Mouse (Mus musculus): Measurements from ENCODE around the gene Nppb. TPM values are rescaled to one million over a fixed set of nuclear protein-coding genes. Genes with fewer than 3 reads are reported as not detected.
A peak's percentile ranks its signal among the peaks of the same experiment; 100 is the strongest.

The Nppb gene
- 0.29 TPM in 1 of 2 replicates, not detected in the other for polyA plus RNA-seq (2016; fragmentation: Nextera tagmentation; extraction: Ambion mirVana)

DNA sequence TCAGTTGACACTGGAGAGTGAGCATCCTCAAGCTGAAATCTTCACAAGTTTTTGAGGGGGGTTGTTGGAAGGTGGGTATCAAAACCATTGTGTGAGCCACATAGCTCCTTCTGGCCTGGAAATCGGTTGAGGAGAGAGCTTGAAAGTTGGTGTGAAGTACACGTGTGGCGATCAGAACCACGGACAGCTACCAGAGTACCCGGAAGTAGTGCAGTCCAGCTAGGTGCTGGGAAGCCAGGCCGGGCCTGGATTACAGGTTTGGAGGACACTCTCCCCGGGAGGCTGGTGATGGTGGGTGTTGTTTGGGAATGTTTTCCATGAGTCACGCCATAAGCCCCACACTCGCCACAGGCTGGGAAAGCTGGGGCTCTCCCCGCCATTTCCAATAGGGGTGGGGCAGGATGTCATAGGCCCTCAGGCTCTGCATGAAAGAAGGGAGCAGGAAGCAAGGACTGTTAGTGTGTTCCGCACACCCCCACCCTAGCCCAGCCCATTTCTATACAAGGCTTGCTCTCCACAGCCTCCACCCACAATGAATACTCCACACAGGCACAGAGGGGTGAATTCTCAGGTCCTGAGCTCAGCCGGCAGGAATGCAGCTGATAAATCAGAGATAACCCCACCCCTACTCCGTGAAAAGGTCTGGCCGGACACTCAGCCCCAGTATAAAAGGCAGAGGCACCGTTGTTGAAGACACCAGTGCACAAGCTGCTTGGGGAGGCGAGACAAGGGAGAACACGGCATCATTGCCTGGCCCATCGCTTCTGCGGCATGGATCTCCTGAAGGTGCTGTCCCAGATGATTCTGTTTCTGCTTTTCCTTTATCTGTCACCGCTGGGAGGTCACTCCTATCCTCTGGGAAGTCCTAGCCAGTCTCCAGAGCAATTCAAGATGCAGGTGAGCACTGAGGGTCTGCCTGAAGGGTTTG, at the start of gene Nppb:
TSS of gene Nppb (plus strand) at position 584 of the 928 bp plus-strand sequence.
- Histone ChIP-seq H3K36me3 (no peaks in the 10 kb centered on the region), H3K27ac (no peak within 1 kb of the TSS; the same call in 1 of the 2 replicates), H3K9me3 (no peaks in the 10 kb centered on the region), H3K27me3 (ENCODE audit: insufficient read depth, poor library complexity, severe bottlenecking) (no peaks in the 10 kb centered on the region), H3K4me3 (no peak within 1 kb of the TSS), H3K4me1 (replicated peaks) (peaks cover 6% of the 10 kb centered on the region)
- 39% methylated on average over 20 of the region's 20 CpGs for WGBS
- DNase-seq (ENCODE audit: low spot score) = peak; percentile 46

DNA sequence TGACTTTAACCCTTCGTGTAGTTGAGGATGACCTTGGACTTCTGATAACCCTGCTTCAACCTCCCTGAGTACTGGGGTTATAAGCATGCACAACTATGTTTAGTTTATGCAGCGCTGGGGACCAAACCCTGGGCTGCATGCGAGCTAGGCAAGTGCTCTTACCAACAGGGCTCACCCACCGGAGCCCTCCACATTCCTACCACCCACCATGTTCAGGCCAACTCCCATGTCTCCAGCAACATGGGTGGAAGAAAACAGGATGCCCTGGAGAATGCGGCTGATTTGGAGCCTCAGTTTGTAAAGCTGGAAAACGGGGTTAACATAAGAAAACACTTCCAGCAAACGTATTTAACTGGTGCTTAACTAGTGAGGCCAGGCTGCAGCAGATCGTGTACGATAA, 49.7 kb upstream of the Nppb start:
- Histone ChIP-seq H3K27ac (peak overlapping the region; percentile 90), H3K4me1 (replicated peaks) (peaks cover 49% of the 10 kb centered on the region), H3K9me3 (no peaks in the 10 kb centered on the region), H3K4me3 (peak overlapping the region; percentile 82), H3K27me3 (ENCODE audit: insufficient read depth, poor library complexity, severe bottlenecking) (peaks cover 8% of the 10 kb centered on the region; the same call in 1 of the 2 replicates), H3K36me3 (peaks cover 8% of the 10 kb centered on the region; the same call in 1 of the 2 replicates)
- 22% methylated on average over 9 of the region's 9 CpGs for WGBS
- no peak for DNase-seq (ENCODE audit: low spot score)

DNA sequence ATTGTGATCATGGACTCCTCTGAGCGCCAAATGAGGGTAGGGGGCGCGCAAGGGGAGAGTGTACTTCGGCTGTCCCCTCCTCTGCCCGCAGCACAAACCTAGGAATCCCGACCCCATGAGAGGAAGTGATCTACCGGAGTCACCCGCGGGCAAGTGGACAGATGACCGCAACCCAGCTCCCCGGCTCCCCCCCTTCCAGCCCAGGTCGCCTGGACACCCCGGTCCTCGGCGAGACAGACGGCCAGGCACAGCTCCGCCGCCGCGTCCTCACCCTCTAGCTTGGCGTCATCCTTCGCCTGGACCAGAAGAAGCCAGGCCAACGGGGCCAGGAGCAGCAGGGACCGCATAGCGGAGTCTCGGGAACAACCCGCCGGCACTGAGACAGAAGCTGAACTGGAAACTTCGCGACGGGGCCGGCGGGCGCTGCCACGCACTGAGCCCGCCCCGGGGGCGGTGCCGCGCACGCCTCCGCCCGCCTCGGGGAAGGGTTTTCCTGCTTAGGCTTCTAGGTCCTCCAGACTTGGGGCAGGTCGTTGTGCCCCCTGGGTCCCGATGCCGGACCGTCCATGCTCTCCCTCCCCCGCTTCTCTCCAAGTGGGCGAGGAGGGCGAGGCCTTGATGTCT, 49.1 kb upstream of the Nppb start, which contains the start of gene Plod1:
TSS of gene Plod1 (minus strand) at position 437 of the 624 bp plus-strand sequence.
- Histone ChIP-seq H3K4me1 (replicated peaks) (peaks cover 54% of the 10 kb centered on the region), H3K36me3 (peaks cover 3% of the 10 kb centered on the region; the same call in 1 of the 2 replicates), H3K27ac (peak within 1 kb of the TSS; percentile 90), H3K4me3 (peak within 1 kb of the TSS; percentile 82), H3K27me3 (ENCODE audit: insufficient read depth, poor library complexity, severe bottlenecking) (peaks cover 8% of the 10 kb centered on the region; the same call in 1 of the 2 replicates), H3K9me3 (no peaks in the 10 kb centered on the region)
- under 1% methylated on average over 51 of the region's 51 CpGs for WGBS
- peak; percentile 76 for DNase-seq (ENCODE audit: low spot score)

DNA sequence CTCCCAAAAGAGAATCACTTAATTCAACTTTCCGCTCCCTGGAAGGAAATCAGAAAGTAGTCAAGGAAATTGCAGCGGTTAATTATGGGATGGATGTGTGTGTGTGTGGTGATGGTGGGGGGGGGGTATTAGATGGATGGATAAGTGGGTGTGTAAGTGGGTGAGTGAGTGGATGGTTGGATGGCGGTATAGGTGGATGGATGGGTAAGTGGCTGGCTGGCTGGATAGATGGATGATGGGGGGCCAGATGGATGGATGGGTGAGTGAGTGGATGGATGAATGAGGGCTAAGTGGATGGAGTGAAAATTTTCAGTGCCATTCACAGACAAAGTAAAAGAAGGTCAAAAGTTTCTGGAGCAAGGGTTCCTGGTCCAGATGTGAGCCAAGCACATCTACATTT, 48.6 kb upstream of the Nppb start:
- Histone ChIP-seq H3K36me3 (no peaks in the 10 kb centered on the region), H3K4me1 (replicated peaks) (peaks cover 60% of the 10 kb centered on the region), H3K4me3 (peak overlapping the region; percentile 82), H3K9me3 (no peaks in the 10 kb centered on the region), H3K27me3 (ENCODE audit: insufficient read depth, poor library complexity, severe bottlenecking) (peaks cover 8% of the 10 kb centered on the region; the same call in 1 of the 2 replicates), H3K27ac (peak overlapping the region; percentile 90)
- no peak for DNase-seq (ENCODE audit: low spot score)
- 49% methylated on average over 3 of the region's 3 CpGs for WGBS

DNA sequence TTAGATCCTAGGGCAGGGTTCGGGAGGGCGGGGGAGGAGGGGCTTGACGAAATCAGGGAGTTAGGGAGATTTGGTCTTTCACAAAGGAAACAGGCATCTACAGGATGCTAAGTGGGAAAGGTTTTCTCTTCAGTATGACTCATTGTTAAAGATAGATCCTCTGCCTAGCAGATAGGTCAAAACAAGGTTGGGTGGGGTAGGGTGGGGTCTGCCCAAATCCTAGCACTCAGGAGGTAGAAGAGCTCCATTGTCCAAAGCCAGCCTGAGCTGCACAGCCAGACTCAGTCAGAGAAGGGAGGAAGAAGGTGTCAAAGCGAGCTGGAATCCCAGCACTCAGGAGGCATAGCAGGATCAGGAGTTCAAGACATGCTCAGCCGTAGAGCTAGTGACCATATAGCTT, 48.1 kb upstream of the Nppb start:
- Histone ChIP-seq H3K27me3 (ENCODE audit: insufficient read depth, poor library complexity, severe bottlenecking) (peaks cover 8% of the 10 kb centered on the region; the same call in 1 of the 2 replicates), H3K4me3 (no peak overlapping the region), H3K4me1 (replicated peaks) (peaks cover 64% of the 10 kb centered on the region), H3K9me3 (no peaks in the 10 kb centered on the region), H3K36me3 (no peaks in the 10 kb centered on the region), H3K27ac (no peak overlapping the region)
- 57% methylated on average over 5 of the region's 5 CpGs for WGBS
- no peak for DNase-seq (ENCODE audit: low spot score)

DNA sequence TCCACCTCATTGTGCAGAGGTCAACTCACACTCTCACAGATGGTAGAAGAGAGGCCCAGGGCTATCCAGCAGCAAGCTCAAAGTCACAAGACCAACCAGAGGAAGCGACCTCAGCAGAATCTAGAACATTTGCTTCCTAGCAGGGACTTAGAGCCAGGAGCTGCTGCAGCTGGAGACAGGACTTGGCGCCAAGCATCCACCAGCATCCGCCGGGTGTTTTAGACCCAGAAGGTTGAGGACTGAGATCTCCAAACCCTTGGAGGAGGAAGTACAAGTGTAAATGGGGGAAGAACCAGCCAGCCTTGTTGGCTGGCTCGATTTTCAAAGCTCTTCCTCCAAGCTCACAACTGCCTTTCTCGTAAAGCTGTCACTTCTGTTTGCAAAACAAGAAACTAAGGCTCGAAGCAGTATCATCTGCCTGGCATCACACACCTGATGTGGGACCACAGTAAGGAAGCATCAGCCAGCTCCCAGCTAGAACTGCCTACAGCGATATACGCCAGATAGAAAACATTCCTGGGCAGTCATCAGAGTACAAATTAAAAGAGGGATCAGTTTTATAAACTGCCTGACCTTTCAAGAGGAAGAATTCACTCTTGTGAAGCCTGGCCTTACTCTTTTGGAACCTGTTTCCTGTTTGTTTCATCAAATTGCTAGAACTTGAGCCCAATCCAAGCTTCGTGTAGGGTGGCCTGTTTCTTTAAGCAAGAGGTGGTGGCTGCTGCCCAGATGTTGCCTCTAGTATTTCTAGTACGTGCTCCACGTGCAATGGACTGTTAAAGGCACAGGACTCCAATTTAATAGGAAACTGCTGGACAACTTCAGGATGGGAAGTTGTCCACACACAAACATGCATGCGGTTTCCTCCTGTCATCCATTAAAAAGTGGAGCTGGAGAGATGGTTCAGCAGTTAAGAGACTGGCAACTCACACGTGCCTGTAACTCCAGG, 47.2 kb upstream of the Nppb start:
- Histone ChIP-seq H3K9me3 (no peaks in the 10 kb centered on the region), H3K4me1 (replicated peaks) (peaks cover 70% of the 10 kb centered on the region), H3K4me3 (no peak overlapping the region), H3K27ac (no peak overlapping the region), H3K27me3 (ENCODE audit: insufficient read depth, poor library complexity, severe bottlenecking) (peaks cover 8% of the 10 kb centered on the region; the same call in 1 of the 2 replicates), H3K36me3 (peaks cover 7% of the 10 kb centered on the region)
- 74% methylated on average over 14 of the region's 14 CpGs for WGBS
- DNase-seq (ENCODE audit: low spot score) = no peak

DNA sequence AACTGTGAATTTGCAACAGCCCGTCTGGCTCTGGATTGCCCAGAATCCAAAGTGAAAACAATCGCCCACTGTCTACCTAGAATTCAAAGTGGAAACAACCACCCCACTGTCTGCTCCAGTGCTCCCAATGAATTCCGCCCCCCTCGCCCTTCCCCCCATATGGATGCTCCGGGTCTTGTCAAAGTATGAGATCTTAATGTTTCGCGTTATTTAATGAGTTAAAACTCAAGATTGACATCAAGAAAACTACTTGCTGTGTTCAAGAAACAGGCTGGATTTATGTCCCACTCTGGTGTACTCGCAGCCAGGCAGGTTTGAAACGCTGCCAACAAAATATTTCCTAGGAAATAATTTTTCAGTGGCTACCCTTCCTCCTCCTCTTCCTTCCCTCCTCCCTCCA, 45.5 kb upstream of the Nppb start:
- Histone ChIP-seq H3K27me3 (ENCODE audit: insufficient read depth, poor library complexity, severe bottlenecking) (peaks cover 8% of the 10 kb centered on the region; the same call in 1 of the 2 replicates), H3K9me3 (no peaks in the 10 kb centered on the region), H3K4me3 (peak overlapping the region; percentile 99), H3K36me3 (peaks cover 24% of the 10 kb centered on the region), H3K4me1 (replicated peaks) (peaks cover 57% of the 10 kb centered on the region), H3K27ac (peak overlapping the region; percentile 87)
- DNase-seq (ENCODE audit: low spot score) = peak; percentile 30
- WGBS = 55% methylated on average over 9 of the region's 9 CpGs

DNA sequence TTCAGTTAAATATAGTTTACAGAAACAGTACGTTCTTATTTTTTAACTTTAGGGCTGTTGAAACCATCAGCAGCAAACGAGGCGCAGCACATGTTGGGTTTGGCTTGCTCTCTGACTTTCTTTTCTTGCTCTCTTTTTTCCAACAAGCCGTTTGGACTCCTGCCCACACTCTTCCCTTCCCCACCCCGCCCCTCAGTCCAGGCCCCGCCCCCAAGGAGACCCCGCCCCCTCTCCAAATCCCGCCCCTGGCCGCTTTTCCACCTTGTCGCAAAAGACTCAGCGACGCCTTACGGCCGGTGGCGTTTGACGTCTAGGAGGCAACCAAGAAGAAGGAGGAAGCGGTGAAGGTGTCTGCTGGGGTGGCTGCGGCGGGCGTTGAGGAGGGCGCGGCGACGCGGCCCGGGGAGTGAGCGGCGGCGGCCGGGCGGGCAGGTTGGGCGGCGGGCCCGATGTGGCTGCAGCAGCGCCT, 45.0 kb upstream of the Nppb start, which contains the start of gene 2510039O18Rik:
TSS of gene 2510039O18Rik (plus strand) at position 320 of the 469 bp plus-strand sequence.
- peaks cover 57% of the 10 kb centered on the region for H3K4me1 ChIP-seq (replicated peaks)
- peaks cover 8% of the 10 kb centered on the region; the same call in 1 of the 2 replicates for H3K27me3 ChIP-seq (ENCODE audit: insufficient read depth, poor library complexity, severe bottlenecking)
- 2% methylated on average over 35 of the region's 35 CpGs for WGBS
- DNase-seq (ENCODE audit: low spot score) = peak; percentile 93
- peak within 1 kb of the TSS; percentile 99 for H3K4me3 ChIP-seq
- peaks cover 29% of the 10 kb centered on the region for H3K36me3 ChIP-seq
- peak within 1 kb of the TSS; percentile 87 for H3K27ac ChIP-seq
- H3K9me3 ChIP-seq = no peaks in the 10 kb centered on the region

DNA sequence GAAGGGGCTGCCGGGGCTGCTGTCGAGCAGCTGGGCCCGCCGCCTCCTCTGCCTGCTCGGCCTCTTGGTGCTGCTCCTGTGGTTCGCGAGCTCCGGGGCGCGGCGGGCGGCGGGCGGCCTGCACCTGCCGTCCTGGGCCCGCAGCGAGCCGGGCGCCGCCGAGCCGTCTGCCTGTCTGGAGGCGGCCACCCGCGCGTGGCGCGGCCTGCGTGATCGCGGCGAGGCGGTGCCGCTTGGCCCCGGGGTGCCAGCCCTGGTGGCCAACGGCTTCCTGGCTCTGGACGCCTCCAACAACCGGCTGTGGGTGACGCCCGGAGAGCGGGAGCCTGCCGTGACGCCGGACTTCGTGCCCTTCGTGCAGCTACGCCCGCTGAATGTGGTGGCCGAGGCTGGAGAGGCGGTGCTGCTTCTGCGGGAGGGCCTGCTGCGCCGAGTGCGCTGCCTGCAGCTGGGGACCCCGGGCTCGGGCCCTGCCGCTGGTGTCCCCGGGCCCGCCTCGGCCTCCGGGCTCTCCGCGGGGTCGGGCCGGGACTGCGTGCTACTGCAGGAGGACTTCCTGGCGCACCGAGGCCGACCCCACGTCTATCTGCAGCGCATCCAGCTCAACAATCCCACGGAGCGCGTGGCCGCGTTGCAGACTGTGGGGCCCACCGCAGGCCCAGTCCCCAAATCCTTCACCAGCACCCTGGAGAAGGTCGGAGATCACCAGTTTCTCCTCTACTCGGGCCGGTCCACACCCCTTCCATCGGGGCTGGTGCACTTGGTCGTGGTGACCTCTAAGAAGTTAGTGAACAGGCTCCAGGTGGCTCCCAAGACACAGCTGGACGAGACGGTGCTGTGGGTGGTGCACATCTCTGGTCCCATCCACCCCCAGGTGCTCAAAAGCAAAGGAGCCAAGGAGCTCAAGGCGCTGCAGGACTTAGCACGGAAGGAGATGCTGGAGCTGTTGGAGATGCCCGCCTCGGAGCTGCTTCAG, 44.3 kb upstream of the Nppb start:
- peaks cover 36% of the 10 kb centered on the region for H3K36me3 ChIP-seq
- no peaks in the 10 kb centered on the region for H3K9me3 ChIP-seq
- peak overlapping the region; percentile 87 for H3K27ac ChIP-seq
- H3K4me3 ChIP-seq = peak overlapping the region; percentile 99
- H3K4me1 ChIP-seq (replicated peaks) = peaks cover 51% of the 10 kb centered on the region
- peaks cover 8% of the 10 kb centered on the region; the same call in 1 of the 2 replicates for H3K27me3 ChIP-seq (ENCODE audit: insufficient read depth, poor library complexity, severe bottlenecking)
- 7% methylated on average over 88 of the region's 88 CpGs for WGBS
- no peak for DNase-seq (ENCODE audit: low spot score)

DNA sequence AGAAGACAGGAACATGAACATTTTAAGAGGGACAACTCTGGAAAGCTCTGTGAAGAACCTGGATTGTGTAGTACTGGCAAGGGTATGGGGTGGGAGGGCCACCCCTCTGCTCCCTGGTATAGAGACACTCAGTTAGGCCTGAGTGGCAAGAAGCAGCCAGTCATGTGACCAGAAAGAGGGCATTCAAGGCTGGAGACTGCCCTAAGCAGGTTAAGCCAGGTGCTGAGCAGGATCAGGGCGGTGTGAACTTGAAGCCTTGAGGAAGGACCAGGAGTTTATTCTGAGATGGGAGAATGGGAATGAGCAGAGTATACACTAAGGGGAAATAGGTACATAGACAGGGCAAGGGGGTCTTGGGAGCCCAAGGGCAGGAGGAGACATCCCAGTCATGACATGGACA, 42.6 kb upstream of the Nppb start:
- Histone ChIP-seq H3K27ac (no peak overlapping the region), H3K4me1 (replicated peaks) (peaks cover 38% of the 10 kb centered on the region), H3K36me3 (peaks cover 53% of the 10 kb centered on the region), H3K9me3 (no peaks in the 10 kb centered on the region), H3K27me3 (ENCODE audit: insufficient read depth, poor library complexity, severe bottlenecking) (peaks cover 7% of the 10 kb centered on the region; the same call in 1 of the 2 replicates), H3K4me3 (peak overlapping the region; percentile 99; the same call in 1 of the 2 replicates)
- no peak for DNase-seq (ENCODE audit: low spot score)
- 98% methylated on average over 1 of the region's 1 CpGs for WGBS

DNA sequence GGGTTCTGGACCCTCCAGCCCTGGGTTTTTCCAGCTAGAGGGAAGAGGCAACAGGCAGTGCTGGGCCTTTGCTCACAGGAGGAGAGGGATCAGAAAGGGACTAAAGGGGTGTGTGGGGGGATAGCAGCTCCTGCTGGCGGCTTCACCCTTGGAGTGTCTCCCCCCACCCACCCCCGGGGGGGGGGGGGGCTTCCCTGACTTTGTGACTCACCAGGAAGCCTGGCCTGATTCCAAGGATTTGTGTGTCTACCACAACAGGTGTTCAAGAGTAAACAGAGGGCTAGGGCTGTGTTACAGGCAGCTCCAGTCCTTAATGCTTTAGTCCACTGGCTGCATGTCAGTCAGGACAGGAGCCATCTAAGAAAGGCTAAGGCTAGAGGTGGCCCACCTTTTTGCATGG, 38.1 kb upstream of the Nppb start:
- Histone ChIP-seq H3K27me3 (ENCODE audit: insufficient read depth, poor library complexity, severe bottlenecking) (no peaks in the 10 kb centered on the region), H3K4me1 (replicated peaks) (peaks cover 10% of the 10 kb centered on the region), H3K4me3 (no peak overlapping the region), H3K36me3 (peaks cover 70% of the 10 kb centered on the region), H3K9me3 (no peaks in the 10 kb centered on the region), H3K27ac (no peak overlapping the region)
- DNase-seq (ENCODE audit: low spot score) = no peak
- WGBS = 78% methylated on average over 2 of the region's 2 CpGs
